Mouse (Mus musculus): ENCODE measurements around the gene Nrl. TPM values are rescaled to one million over a fixed set of nuclear protein-coding genes. Genes with fewer than 3 reads are reported as not detected.

Gene Nrl
- polyA plus RNA-seq, 1 experiment from 2014 or later, result not detected

DNA sequence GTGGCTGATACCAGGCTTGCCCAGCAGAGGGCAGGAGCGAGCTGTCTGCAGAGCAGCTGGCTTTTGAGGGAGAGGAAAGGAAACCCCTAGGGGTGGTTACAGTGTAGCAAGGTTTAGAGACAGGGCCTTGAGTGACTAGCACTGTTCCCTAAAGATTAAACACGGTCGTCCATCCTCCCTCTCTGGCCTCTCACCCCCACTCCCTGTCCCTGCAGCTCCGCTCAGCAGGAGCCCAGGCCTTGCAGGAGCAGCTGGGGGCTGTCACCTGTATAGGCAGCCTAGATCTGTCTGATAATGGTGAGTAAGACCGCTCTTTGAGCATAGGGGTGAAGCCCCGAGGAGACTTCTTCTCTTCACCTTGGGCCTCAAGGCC is 27.3 kb downstream of the Nrl start:
- WGBS, result 20% methylated on average over 6 of the region's 6 CpGs
- H3K4me1 ChIP-seq, result no peaks in the 10 kb centered on the region
- H3K9me3 ChIP-seq, result no peaks in the 10 kb centered on the region
- peak; percentile 54; the same call in 1 of the 2 replicates for ATAC-seq (ENCODE audit: insufficient read depth, low FRiP score, low read depth)
- H3K9ac ChIP-seq, result no peak overlapping the region
- H3K4me2 ChIP-seq, result no peak overlapping the region
- H3K27ac ChIP-seq, result no peak overlapping the region
- no peaks in the 10 kb centered on the region for H3K27me3 ChIP-seq (replicated peaks)
- H3K4me3 ChIP-seq (replicated peaks), result no peak overlapping the region
- H3K36me3 ChIP-seq, result no peaks in the 10 kb centered on the region

DNA sequence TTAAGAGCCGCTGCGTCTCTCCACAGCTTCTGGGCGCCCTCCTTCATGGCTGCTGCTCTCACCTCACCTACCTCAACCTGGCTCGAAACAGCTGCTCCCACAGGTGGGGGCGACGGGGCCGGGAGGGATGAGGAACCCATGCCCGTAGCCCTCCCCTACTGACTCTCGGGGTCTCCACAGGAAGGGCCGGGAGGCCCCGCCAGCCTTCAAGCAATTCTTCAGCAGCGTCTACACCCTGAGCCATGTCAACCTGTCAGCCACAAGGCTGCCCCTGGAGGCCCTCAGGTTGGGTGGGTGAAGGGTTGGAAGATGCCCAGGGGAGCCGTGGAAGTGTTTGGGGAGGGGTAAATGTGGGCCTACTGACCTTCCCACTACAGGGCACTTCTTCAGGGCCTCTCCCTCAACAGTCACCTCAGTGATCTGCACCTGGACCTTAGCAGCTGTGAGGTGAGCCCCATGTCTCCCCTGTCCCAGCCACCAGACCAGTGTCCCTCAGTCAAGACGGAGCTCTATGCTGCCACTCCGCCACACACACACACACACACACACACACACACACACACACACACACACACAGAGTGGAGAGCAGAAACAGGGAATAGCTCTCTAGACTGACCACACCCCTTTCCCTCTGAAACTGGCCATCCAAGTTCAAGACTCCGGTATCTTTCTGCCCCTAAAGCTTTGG is 27.9 kb downstream of the Nrl start:
- Histone ChIP-seq H3K4me1 (0 out of 2 replicates have a peak, but pooled peaks cover under 1% of the 10 kb centered on the region), H3K27me3 (replicated peaks) (no peaks in the 10 kb centered on the region), H3K36me3 (no peaks in the 10 kb centered on the region), H3K9ac (no peak overlapping the region), H3K4me3 (replicated peaks) (no peak overlapping the region), H3K27ac (no peak overlapping the region), H3K4me2 (no peak overlapping the region), H3K9me3 (no peaks in the 10 kb centered on the region)
- peak; percentile 8; the same call in 1 of the 2 replicates for ATAC-seq (ENCODE audit: insufficient read depth, low FRiP score, low read depth)
- 69% methylated on average over 16 of the region's 16 CpGs for WGBS

DNA sequence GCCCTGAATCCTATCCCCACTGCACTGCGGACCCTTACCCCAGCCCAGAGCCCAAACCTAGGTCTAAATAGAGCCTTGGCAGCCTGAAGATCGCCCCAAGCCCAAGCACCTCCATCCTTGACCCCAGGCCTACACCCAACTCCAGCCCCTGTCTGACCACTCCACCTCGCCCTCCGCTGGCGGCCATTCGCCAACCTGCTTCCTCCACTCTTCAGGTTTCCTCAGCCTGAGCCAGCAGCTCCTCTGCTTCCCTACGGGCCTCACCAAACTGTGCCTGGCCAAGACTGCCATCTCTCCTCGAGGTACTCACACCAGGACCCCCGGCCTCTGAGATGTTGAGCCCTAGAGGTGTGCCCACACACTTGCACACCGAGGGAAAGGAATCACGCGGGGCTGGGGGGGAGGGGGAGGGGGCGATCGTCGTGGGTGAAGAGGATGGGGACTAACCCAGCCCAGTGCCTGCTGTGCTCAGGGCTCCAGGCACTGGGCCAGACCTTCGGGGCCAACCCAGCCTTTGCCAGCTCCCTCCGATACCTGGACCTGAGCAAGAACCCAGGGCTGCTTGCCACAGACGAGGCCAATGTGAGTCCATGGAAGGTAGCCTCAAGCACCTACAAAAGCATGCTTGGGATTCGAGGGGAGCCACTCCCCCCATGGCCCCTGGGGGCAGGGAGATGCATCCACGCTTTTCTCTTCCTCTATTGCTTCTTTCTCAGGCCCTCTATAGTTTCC is 29.1 kb downstream of the Nrl start:
- H3K9me3 ChIP-seq, result no peaks in the 10 kb centered on the region
- H3K27ac ChIP-seq, result no peak overlapping the region
- ATAC-seq (ENCODE audit: insufficient read depth, low FRiP score, low read depth), result no peak
- H3K36me3 ChIP-seq, result no peaks in the 10 kb centered on the region
- H3K4me2 ChIP-seq, result no peak overlapping the region
- no peak overlapping the region for H3K4me3 ChIP-seq (replicated peaks)
- WGBS, result 71% methylated on average over 19 of the region's 20 CpGs
- H3K4me1 ChIP-seq, result peaks cover 7% of the 10 kb centered on the region
- no peak overlapping the region for H3K9ac ChIP-seq
- H3K27me3 ChIP-seq (replicated peaks), result no peaks in the 10 kb centered on the region

DNA sequence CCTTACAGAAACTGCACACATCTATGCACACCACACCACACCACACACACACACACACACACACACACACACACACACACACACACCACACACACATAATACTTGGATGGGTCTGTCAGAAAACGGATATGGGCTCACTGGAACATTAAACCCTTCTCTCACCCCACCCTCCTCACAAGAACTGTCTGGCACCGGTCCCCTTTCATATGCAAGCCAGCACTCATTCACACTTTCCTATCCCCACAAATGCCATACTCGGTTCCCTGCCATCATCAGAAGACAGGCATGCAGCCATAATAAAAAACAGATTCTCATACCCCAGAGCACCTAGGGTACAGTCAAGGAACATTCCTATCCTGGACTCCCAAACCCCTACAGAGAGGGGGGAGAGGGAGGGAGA is 32.7 kb downstream of the Nrl start:
- Histone ChIP-seq H3K36me3 (0 out of 2 replicates have a peak, but pooled peaks cover 7% of the 10 kb centered on the region), H3K9me3 (no peaks in the 10 kb centered on the region), H3K9ac (no peak overlapping the region), H3K27me3 (replicated peaks) (no peaks in the 10 kb centered on the region), H3K27ac (no peak overlapping the region), H3K4me1 (peaks cover 7% of the 10 kb centered on the region), H3K4me2 (peak overlapping the region; percentile 98; the same call in 1 of the 2 replicates), H3K4me3 (replicated peaks) (no peak overlapping the region)
- ATAC-seq (ENCODE audit: insufficient read depth, low FRiP score, low read depth), result no peak
- 29% methylated on average over 3 of the region's 3 CpGs for WGBS

DNA sequence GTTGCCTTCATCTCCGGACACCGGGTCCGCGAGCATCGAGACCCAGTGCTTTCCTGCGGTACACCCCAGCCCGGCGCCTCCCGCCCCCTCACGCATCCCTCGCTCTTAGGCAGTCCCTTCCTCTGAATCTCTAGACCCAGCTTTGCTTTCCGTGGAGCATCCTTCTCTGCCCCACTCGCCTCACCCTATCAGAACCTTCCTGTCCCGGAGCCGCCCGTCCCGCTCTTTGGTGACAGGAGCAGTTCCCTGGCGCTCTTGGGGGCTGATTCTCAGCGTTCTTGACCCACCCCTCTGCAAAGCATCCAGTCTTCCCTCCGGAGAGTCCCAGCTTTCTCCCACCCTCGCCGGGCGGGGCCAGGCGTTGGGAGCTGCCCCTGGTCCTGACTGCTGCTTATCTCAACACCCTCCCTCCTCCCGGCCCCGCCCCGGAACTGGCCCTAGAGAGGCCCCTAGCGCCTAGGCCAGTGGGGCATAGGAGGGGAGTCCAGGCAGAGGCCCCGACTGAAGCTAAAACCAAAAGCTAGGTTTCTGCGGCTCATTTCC is 33.4 kb downstream of the Nrl start:
- Histone ChIP-seq H3K9ac (peak overlapping the region; percentile 47), H3K27me3 (replicated peaks) (no peaks in the 10 kb centered on the region), H3K4me1 (peaks cover 7% of the 10 kb centered on the region), H3K9me3 (no peaks in the 10 kb centered on the region), H3K4me3 (replicated peaks) (peak overlapping the region; percentile 71), H3K27ac (peak overlapping the region; percentile 69), H3K36me3 (0 out of 2 replicates have a peak, but pooled peaks cover 7% of the 10 kb centered on the region), H3K4me2 (peak overlapping the region; percentile 98)
- ATAC-seq (ENCODE audit: insufficient read depth, low FRiP score, low read depth), result peak; percentile 81
- under 1% methylated on average over 28 of the region's 30 CpGs for WGBS

DNA sequence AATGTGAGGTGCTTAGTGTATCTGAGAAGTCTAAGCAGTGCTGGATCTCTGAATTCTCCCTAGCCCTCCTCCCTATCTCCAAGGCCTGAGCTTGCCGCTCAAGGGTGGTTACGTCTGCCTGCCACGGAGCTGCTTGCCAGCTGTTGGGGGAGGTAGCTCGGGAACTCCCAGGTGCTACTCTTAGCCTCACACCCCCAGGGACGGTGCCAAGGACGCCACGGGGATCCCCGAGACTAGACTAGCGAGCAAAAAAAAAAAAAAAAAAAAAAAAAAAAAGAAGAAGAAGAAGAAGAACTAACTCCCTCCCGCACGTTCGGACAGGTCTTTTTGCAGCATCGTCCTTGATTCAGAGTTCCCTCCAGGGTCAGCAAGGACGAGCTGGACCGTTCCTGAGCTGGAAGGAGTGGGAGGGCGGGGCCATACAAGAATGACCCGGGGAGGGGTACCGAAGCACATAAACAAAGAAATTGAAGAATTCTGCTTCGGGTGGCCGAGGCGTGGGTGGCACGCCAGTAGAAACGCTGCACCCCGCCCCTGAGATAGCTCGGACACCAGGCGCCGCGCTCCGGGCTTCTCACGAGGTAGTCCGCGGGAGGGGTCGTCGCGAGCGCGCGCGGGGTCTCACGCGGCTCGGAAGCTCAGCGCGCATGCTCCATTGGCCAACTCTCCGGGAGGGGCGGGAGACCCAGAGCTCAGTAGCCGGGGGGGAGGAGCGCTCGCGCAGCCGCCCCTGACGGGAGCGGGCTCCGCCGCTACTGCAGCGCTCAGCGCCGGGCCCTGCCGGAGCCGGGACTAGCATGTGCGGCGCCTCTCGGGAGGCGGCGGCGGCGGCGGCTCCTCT is 34.2 kb downstream of the Nrl start, which contains the start of gene Carmil3:
Carmil3 (plus strand) TSS at position 291 of the 841 bp plus-strand sequence.
- Histone ChIP-seq H3K9ac (peak within 1 kb of the TSS; percentile 47), H3K27ac (peak within 1 kb of the TSS; percentile 69)
- 1% methylated on average over 65 of the region's 68 CpGs for WGBS

DNA sequence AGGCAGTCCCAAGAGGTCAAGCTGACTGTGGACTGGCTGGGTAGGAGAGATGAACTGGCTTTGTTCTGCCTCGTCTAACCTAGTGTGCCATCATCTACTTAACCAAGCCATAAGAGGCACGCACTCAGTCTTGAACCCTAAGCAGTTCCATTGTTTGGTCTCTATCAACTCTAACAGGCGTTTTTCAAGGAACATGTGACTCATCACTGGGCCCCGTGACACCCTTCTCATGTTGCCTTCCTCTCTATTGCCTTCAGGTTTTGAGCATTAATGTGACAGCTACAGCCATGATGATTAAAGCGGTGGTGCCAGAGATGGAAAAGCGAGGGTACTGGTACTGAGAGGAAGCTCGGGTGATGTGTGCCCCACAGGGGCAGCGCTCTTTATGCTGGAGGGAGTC is 37.9 kb downstream of the Nrl start:
- WGBS, result 82% methylated on average over 8 of the region's 8 CpGs
- Histone ChIP-seq H3K4me2 (no peak overlapping the region), H3K4me1 (peaks cover 6% of the 10 kb centered on the region), H3K27me3 (replicated peaks) (no peaks in the 10 kb centered on the region), H3K4me3 (replicated peaks) (no peak overlapping the region), H3K9me3 (no peaks in the 10 kb centered on the region), H3K27ac (no peak overlapping the region), H3K36me3 (0 out of 2 replicates have a peak, but pooled peaks cover 16% of the 10 kb centered on the region), H3K9ac (no peak overlapping the region)
- no peak for ATAC-seq (ENCODE audit: insufficient read depth, low FRiP score, low read depth)

More for the DNA sequence above, 34.2 kb downstream of the Nrl start, which contains the start of gene Carmil3:
- Histone ChIP-seq H3K4me2 (peak within 1 kb of the TSS; percentile 98), H3K4me3 (replicated peaks) (peak within 1 kb of the TSS; percentile 71), H3K36me3 (0 out of 2 replicates have a peak, but pooled peaks cover 7% of the 10 kb centered on the region), H3K27me3 (replicated peaks) (no peaks in the 10 kb centered on the region), H3K4me1 (peaks cover 7% of the 10 kb centered on the region), H3K9me3 (no peaks in the 10 kb centered on the region)
- ATAC-seq (ENCODE audit: insufficient read depth, low FRiP score, low read depth), result peak; percentile 76

DNA sequence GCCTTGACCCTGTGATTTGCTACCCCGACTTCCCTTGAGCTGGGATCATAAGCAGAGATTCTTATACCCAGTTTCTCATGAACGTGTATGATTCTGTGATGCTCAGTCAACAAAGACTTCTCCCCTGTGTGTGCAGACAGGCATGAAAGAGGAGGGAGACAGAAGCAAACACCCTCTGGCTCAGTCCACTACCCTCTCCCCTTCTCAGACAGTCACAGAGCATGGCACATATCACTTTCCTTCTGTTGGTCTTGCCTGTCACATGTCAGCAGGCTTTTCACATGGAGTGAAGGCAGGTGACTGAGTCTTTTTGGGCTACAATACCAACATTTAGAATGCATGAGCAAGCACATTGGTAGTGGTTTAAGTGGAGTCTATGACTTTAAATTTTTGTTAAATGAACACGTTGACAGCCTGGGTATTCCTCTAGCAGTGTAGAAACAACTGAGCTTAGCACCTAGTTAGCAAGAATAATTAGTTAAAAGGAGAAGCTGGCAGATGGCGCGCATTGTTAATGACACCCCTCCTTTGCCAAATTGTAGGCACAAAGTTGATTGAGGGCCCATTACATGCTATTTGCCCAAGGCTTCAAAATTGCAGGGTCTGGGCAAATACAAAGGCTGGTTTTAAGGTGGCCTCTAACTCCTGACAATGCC is 40.2 kb downstream of the Nrl start:
- Histone ChIP-seq H3K9ac (no peak overlapping the region), H3K27ac (no peak overlapping the region), H3K4me1 (no peaks in the 10 kb centered on the region), H3K36me3 (0 out of 2 replicates have a peak, but pooled peaks cover 16% of the 10 kb centered on the region), H3K27me3 (replicated peaks) (no peaks in the 10 kb centered on the region), H3K4me2 (no peak overlapping the region), H3K9me3 (no peaks in the 10 kb centered on the region), H3K4me3 (replicated peaks) (no peak overlapping the region)
- no peak for ATAC-seq (ENCODE audit: insufficient read depth, low FRiP score, low read depth)
- WGBS, result 75% methylated on average over 5 of the region's 5 CpGs

DNA sequence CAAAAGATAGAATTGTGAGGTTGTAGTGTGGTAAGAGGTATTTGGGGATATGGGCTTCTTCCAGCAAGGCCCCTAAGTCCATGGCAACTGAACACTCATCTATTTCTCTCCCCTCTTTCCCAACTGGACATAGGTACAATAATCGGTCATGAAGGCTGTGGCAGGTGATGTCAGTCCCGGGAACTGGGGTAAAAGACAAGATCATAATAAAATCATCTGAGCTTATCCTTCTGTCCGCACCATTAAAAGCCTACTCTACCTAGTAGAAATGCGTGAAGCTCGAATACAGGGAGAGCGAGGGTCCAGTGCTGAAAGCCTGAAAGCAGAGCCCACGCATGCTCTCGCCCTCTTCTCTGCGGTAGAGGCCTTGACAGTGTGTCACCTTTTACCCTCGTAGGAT is 45.2 kb downstream of the Nrl start:
- Histone ChIP-seq H3K27me3 (replicated peaks) (no peaks in the 10 kb centered on the region), H3K27ac (no peak overlapping the region), H3K4me3 (replicated peaks) (peak overlapping the region; percentile 70), H3K9me3 (no peaks in the 10 kb centered on the region), H3K4me1 (no peaks in the 10 kb centered on the region; the same call in 1 of the 2 replicates), H3K9ac (no peak overlapping the region), H3K36me3 (0 out of 2 replicates have a peak, but pooled peaks cover 9% of the 10 kb centered on the region), H3K4me2 (peak overlapping the region; percentile 69)
- no peak for ATAC-seq (ENCODE audit: insufficient read depth, low FRiP score, low read depth)
- WGBS, result 88% methylated on average over 10 of the region's 10 CpGs

DNA sequence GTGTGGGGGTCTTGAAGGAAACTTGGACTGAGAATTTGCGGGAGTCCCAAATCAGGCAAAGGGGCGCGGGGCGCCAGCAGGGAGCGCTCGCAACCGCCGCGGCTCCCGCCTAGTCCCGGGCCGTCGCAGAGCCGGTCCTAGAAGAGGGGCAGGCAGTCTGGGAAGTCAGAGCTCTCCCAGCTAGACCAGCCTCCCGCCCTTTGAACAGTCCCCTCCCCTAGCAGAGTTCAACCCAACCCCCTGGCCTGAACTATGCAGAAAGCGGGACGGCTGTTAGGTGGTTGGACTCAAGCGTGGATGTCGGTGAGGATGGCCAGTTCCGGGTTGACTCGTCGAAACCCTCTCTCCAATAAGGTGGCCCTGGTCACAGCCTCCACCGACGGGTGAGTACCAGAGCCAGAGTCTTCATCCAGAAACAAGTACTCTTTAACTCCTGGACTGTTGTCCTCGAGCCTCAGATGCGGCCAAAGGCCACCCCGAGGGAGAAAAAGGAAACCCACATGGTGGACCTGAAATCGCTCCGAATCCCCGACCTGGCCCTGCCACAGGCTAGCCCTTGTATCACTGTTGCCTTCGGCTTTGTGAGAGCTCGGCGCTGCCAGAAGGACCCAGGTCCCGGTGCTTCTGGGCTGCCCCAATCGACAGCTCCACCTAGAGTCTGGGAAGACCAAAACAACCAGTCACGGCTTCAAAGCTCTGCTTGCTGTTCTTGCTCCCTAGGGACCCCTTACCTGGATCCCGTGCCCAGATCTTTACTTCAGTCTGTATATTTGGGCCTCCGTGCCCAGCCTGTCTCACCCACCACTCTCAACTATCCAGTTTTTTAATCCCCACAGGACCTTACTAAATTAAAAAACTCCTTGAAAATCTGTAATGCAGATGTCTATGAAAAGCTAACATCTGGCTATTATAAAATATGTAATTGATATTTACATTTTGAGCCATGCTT is 45.9 kb downstream of the Nrl start, which contains the start of gene Dhrs4:
Dhrs4 (plus strand) TSS at position 108 of the 949 bp plus-strand sequence.
- peak within 1 kb of the TSS; percentile 69 for H3K4me2 ChIP-seq
- peak within 1 kb of the TSS; percentile 79 for H3K9ac ChIP-seq
- no peaks in the 10 kb centered on the region for H3K9me3 ChIP-seq
- WGBS, result under 1% methylated on average over 37 of the region's 38 CpGs
- ATAC-seq (ENCODE audit: insufficient read depth, low FRiP score, low read depth), result peak; percentile 97
- H3K27me3 ChIP-seq (replicated peaks), result no peaks in the 10 kb centered on the region
- H3K4me1 ChIP-seq, result no peaks in the 10 kb centered on the region; the same call in 1 of the 2 replicates
- H3K27ac ChIP-seq, result peak within 1 kb of the TSS; percentile 89
- H3K4me3 ChIP-seq (replicated peaks), result peak within 1 kb of the TSS; percentile 70
- H3K36me3 ChIP-seq, result 0 out of 2 replicates have a peak, but pooled peaks cover 3% of the 10 kb centered on the region

Data from stomach, embryonic 15.5 days (tissue).